Comparison of ENCODE assay signal across 18 mouse cellular contexts in the genomic region with DNA sequence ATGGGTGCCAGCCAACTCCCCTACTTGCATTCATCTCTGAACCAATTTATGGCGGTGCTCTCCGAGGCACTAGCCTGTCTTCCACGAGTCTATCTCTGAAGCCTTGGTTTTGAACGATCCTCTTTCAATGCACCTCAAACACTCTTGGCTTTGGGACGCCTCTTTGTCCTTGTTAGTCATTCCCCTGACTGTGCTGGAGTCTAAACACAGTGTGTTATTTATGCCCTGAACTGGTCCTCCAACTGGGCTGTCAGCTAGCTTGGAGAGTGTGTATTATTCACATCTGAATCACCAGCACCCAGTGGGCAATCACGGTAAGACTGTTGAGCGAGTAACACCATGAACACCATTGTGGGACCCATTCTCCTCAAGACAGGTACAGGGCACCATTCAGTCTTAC.
"Had no signal": no experiment of that assay in that cellular context is flagged by ENCODE, and none has a peak within 500 bp of the region (broad histone marks: within the 10 kb centered on the region; RNA-seq: fewer than 3 reads in every experiment).

No protein-coding gene starts in this region.

- H3K36me3 ChIP-seq: kidney, embryonic 15.5 days; liver, embryonic 15.5 days; neural tube, embryonic 12.5 days; neural tube, embryonic 15.5 days; stomach, embryonic 15.5 days had no signal

- DNase-seq: layer of hippocampus, adult 9-11 months; layer of hippocampus, postnatal 36 days; lung, adult 2 months; lung, postnatal 14 days; lung, postnatal 4 days; midbrain, embryonic 14.5 days; retina, postnatal 1 day; right cerebral cortex, postnatal 25 days; spleen, adult 18-20 months; thymus, postnatal 25 days had no signal

- H3K9ac ChIP-seq: kidney, embryonic 15.5 days; liver, embryonic 15.5 days; neural tube, embryonic 12.5 days; neural tube, embryonic 15.5 days; stomach, embryonic 15.5 days had no signal

- H3K4me3 ChIP-seq: kidney, embryonic 15.5 days; left cerebral cortex, adult 2 months; liver, embryonic 15.5 days; neural tube, embryonic 12.5 days; neural tube, embryonic 15.5 days; stomach, embryonic 15.5 days had no signal

- H3K4me2 ChIP-seq: kidney, embryonic 15.5 days; liver, embryonic 11.5 days; midbrain, embryonic 11.5 days; neural tube, embryonic 12.5 days; neural tube, embryonic 15.5 days; stomach, embryonic 15.5 days had no signal

- H3K27ac ChIP-seq: kidney, embryonic 15.5 days; left cerebral cortex, adult 2 months; liver, embryonic 15.5 days; neural tube, embryonic 12.5 days; neural tube, embryonic 15.5 days; stomach, embryonic 15.5 days had no signal

- H3K27me3 ChIP-seq: stomach, embryonic 15.5 days had no signal

- H3K9me3 ChIP-seq: kidney, embryonic 15.5 days; liver, embryonic 15.5 days; neural tube, embryonic 12.5 days; neural tube, embryonic 15.5 days; stomach, embryonic 15.5 days had no signal
